Mouse (Mus musculus) NIH3T3 (cell line): ENCODE measurements at regions not wholly inside any gene's neighbourhood (a gene's known extent, or its start where the extent isn't known, plus 50 kb on each side); places are given as distances from the start of the nearest gene placed in this dataset.

Experiments used
- DNase-seq: peaks from one replicate; pipeline ENCODE4 v3.0.0-alpha.2; 2012; ENCODE audit warnings: low read depth

GRCm38 (mm10) chr1:35580474-35580873 lies 487.7 kb upstream of the Hs6st1 start:
- DNase-seq = no peak

GRCm38 (mm10) chr1:35587900-35588299 lies 480.3 kb upstream of the Hs6st1 start:
- no peak for DNase-seq

- DNase-seq = no peak
Measured at GRCm38 (mm10) chr1:35588939-35589338, 479.3 kb upstream of the Hs6st1 start.

GRCm38 (mm10) chr1:35600847-35601246 lies 467.4 kb upstream of the Hs6st1 start:
- no peak for DNase-seq

GRCm38 (mm10) chr1:35615131-35615530 lies 453.1 kb upstream of the Hs6st1 start:
- DNase-seq = no peak

- no peak for DNase-seq
Measured at GRCm38 (mm10) chr1:35619476-35619875, 448.7 kb upstream of the Hs6st1 start.

GRCm38 (mm10) chr1:35642595-35642994 lies 425.6 kb upstream of the Hs6st1 start:
- no peak for DNase-seq

- no peak for DNase-seq
Measured at GRCm38 (mm10) chr1:35653119-35653956, 414.9 kb upstream of the Hs6st1 start.

GRCm38 (mm10) chr1:35663006-35663405 lies 405.2 kb upstream of the Hs6st1 start:
- no peak for DNase-seq

GRCm38 (mm10) chr1:35673524-35673923 lies 394.7 kb upstream of the Hs6st1 start:
- DNase-seq = no peak

- DNase-seq = no peak
Measured at GRCm38 (mm10) chr1:35673992-35674391, 394.2 kb upstream of the Hs6st1 start.

GRCm38 (mm10) chr1:35682511-35682949 lies 385.7 kb upstream of the Hs6st1 start:
- DNase-seq = no peak

GRCm38 (mm10) chr1:35685651-35686050 lies 382.5 kb upstream of the Hs6st1 start:
- DNase-seq = no peak

GRCm38 (mm10) chr1:35694349-35694748 lies 373.9 kb upstream of the Hs6st1 start:
- no peak for DNase-seq

GRCm38 (mm10) chr1:35694775-35695591 lies 373.2 kb upstream of the Hs6st1 start:
- DNase-seq = no peak

GRCm38 (mm10) chr1:35697218-35697617 lies 371.0 kb upstream of the Hs6st1 start:
- DNase-seq = no peak

GRCm38 (mm10) chr1:35697834-35698500 lies 370.2 kb upstream of the Hs6st1 start:
- no peak for DNase-seq

GRCm38 (mm10) chr1:35702585-35702984 lies 365.6 kb upstream of the Hs6st1 start:
- no peak for DNase-seq

GRCm38 (mm10) chr1:35706336-35706735 lies 361.9 kb upstream of the Hs6st1 start:
- DNase-seq = no peak

- DNase-seq = no peak
Measured at GRCm38 (mm10) chr1:35708176-35708788, 359.9 kb upstream of the Hs6st1 start.

GRCm38 (mm10) chr1:35709214-35709613 lies 359.0 kb upstream of the Hs6st1 start:
- DNase-seq = no peak

- no peak for DNase-seq
Measured at GRCm38 (mm10) chr1:35713961-35714360, 354.2 kb upstream of the Hs6st1 start.
